Mouse (Mus musculus): ENCODE measurements around the gene Dus2. TPM values are rescaled to one million over a fixed set of nuclear protein-coding genes. Genes with fewer than 3 reads are reported as not detected.

Dus2 gene
- total RNA-seq (2014; rRNA removed): 16.3 and 18.8 TPM in 2 replicates
- 21.3 and 22.2 TPM in 2 replicates for polyA plus RNA-seq (2015; fragmentation: Nextera tagmentation; extraction: Ambion mirVana)

DNA sequence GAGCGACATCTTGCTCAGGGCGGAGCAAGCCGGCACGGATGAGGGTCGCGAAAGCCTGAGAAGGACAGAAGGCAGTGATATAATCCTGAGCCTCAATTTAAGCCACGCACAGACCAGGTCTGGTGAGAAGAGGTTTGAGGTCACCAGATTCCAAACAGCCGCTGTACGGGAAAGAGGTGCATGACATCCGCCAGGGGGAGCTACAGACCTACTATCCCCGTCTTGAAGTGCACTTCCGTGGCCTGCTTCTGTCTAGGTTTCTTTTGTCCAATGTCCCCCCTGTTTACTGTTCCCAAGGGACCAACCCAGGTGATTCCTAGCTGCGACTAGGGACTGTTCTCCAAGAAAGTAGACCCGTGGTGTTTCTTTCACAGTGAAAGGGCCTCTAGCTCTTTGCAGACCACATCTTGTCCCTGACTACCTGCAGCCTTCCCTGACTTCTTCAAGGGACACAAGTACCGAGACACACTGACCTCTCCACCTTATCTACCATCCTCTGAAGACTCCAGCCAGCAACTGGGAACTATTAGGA, at the start of gene Dus2:
Gene Dus2, plus strand, starts transcription at position 482 of the 532 bp plus-strand sequence.
- H3K27me3 ChIP-seq (ENCODE audit: insufficient read depth, low read length): no peaks in the 10 kb centered on the region
- no peaks in the 10 kb centered on the region for H3K4me1 ChIP-seq (ENCODE audit: insufficient read depth, low read length)
- no peak within 1 kb of the TSS for H3K4me3 ChIP-seq (ENCODE audit: low read depth, low read length)
- 11% methylated on average over 15 of the region's 15 CpGs for WGBS
- H3K4me2 ChIP-seq (ENCODE audit: low read depth, low read length, poor library complexity, severe bottlenecking): no peak within 1 kb of the TSS
- no peak within 1 kb of the TSS for H3K9ac ChIP-seq (replicated peaks; ENCODE audit: low read length, poor library complexity, severe bottlenecking)
- peak; percentile 80 for DNase-seq (ENCODE audit: low spot score)
- H3K9me3 ChIP-seq (ENCODE audit: low read length): no peaks in the 10 kb centered on the region
- ATAC-seq (ENCODE audit: low FRiP score): no peak
- TF ChIP-seq CTCF (IDR thresholded peaks at IDR 0.05): peak; percentile 77
- no peaks in the 10 kb centered on the region for H3K36me3 ChIP-seq (ENCODE audit: insufficient read depth, low read length)
- no peak within 1 kb of the TSS for H3K27ac ChIP-seq (ENCODE audit: low read depth, low read length)

DNA sequence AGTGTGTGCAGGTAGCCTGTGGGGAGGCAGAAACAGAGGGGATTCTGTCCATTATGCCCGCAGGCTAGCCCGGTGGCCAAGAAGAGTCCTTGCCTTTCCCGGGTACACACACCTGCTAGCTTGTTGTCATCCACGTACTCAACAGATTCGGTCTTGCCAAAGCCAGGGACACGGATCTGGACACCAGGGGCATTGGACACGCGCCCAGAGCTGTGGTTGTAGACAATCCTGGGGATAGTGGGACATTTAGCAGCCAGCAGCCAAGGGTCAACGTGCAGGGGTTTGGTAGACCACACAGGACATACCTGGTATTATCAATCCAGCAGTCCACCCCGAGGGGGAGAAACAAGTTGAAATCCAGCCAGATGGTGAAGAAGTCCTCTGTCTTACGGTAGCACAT, 49.1 kb upstream of the Dus2 start:
- Histone ChIP-seq H3K27ac (ENCODE audit: low read depth, low read length) (no peak overlapping the region), H3K9ac (replicated peaks; ENCODE audit: low read length, poor library complexity, severe bottlenecking) (no peak overlapping the region), H3K27me3 (ENCODE audit: insufficient read depth, low read length) (no peaks in the 10 kb centered on the region), H3K36me3 (ENCODE audit: insufficient read depth, low read length) (no peaks in the 10 kb centered on the region), H3K4me3 (ENCODE audit: low read depth, low read length) (no peak overlapping the region), H3K4me1 (ENCODE audit: insufficient read depth, low read length) (peaks cover 3% of the 10 kb centered on the region; the same call in 1 of the 2 replicates), H3K4me2 (ENCODE audit: low read depth, low read length, poor library complexity, severe bottlenecking) (no peak overlapping the region), H3K9me3 (ENCODE audit: low read length) (no peaks in the 10 kb centered on the region)
- TF ChIP-seq CTCF (IDR thresholded peaks at IDR 0.05): no peak
- no peak for ATAC-seq (ENCODE audit: low FRiP score)
- 90% methylated on average over 11 of the region's 11 CpGs for WGBS
- no peak for DNase-seq (ENCODE audit: low spot score)

DNA sequence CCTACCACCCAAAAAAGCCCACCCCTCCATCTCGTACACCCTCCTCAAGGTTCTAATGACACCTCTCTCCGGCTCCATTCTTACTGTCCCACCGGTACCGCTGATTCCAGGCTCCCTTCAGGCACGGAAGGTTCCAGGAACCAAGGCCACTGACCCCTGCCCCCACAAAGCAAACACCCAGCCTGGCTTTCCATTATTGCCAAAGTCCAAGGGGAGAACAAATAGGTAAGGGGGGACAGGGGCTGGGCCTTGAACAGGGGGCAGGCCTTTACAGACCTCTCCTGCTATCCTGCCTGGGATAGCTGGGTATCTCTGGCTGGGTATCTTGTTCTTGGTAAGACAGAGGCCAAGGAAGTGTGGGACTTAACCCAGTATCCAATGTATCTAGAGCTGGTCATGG, 48.6 kb upstream of the Dus2 start:
- no peaks in the 10 kb centered on the region for H3K27me3 ChIP-seq (ENCODE audit: insufficient read depth, low read length)
- WGBS: 95% methylated on average over 5 of the region's 5 CpGs
- ATAC-seq (ENCODE audit: low FRiP score) (no peak), DNase-seq (ENCODE audit: low spot score) (no peak)
- no peak for TF ChIP-seq CTCF (IDR thresholded peaks at IDR 0.05)
- H3K36me3 ChIP-seq (ENCODE audit: insufficient read depth, low read length): no peaks in the 10 kb centered on the region
- H3K27ac ChIP-seq (ENCODE audit: low read depth, low read length): peak overlapping the region; percentile 12; the same call in 1 of the 2 replicates
- no peak overlapping the region for H3K4me2 ChIP-seq (ENCODE audit: low read depth, low read length, poor library complexity, severe bottlenecking)
- no peaks in the 10 kb centered on the region for H3K9me3 ChIP-seq (ENCODE audit: low read length)
- no peak overlapping the region for H3K4me3 ChIP-seq (ENCODE audit: low read depth, low read length)
- no peak overlapping the region for H3K9ac ChIP-seq (replicated peaks; ENCODE audit: low read length, poor library complexity, severe bottlenecking)
- H3K4me1 ChIP-seq (ENCODE audit: insufficient read depth, low read length): peaks cover 3% of the 10 kb centered on the region; the same call in 1 of the 2 replicates

- ATAC-seq (ENCODE audit: low FRiP score): peak; percentile 76
- Histone ChIP-seq H3K9ac (replicated peaks; ENCODE audit: low read length, poor library complexity, severe bottlenecking) (no peak within 1 kb of the TSS), H3K4me2 (ENCODE audit: low read depth, low read length, poor library complexity, severe bottlenecking) (no peak within 1 kb of the TSS), H3K4me1 (ENCODE audit: insufficient read depth, low read length) (peaks cover 2% of the 10 kb centered on the region; the same call in 1 of the 2 replicates), H3K36me3 (ENCODE audit: insufficient read depth, low read length) (no peaks in the 10 kb centered on the region), H3K27me3 (ENCODE audit: insufficient read depth, low read length) (no peaks in the 10 kb centered on the region), H3K4me3 (ENCODE audit: low read depth, low read length) (no peak within 1 kb of the TSS), H3K9me3 (ENCODE audit: low read length) (no peaks in the 10 kb centered on the region), H3K27ac (ENCODE audit: low read depth, low read length) (peak within 1 kb of the TSS; percentile 12; the same call in 1 of the 2 replicates)
- 65% methylated on average over 8 of the region's 8 CpGs for WGBS
- TF ChIP-seq CTCF (IDR thresholded peaks at IDR 0.05): no peak
- DNase-seq (ENCODE audit: low spot score): peak; percentile 71
These were observed 47.8 kb upstream of the Dus2 start, which contains the start of gene Lcat for GRCm38 (mm10) chr8:105943321-105943739. Gene Lcat, minus strand, starts transcription at chr8:105943382.

DNA sequence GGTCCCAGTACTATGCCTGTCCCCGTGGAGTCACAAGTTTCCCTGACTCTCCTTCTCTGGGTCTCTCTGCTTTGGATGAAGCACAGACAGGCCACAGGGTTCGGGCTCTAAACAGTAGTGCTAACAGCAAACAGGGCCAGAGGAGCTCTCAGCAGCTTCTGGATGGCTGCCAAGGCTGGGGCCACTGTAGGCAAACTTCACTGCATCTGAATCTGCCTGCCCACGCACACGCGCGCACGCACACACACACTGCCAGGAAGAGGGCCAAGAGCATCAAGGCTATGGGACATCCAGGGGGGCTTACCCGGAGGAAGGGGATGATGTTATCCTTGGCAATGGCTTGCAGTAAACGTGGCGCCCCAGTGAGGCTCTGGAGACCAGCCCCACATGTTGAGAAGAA, 41.8 kb upstream of the Dus2 start:
- no peak for ATAC-seq (ENCODE audit: low FRiP score)
- 76% methylated on average over 10 of the region's 10 CpGs for WGBS
- 0 out of 2 replicates have a peak overlapping the region, but pooled peaks have one; percentile 18 for H3K27ac ChIP-seq (ENCODE audit: low read depth, low read length)

GRCm38 (mm10) chr8:105951057-105951659, 40.0 kb upstream of the Dus2 start:
- Histone ChIP-seq H3K4me2 (ENCODE audit: low read depth, low read length, poor library complexity, severe bottlenecking) (no peak overlapping the region), H3K27me3 (ENCODE audit: insufficient read depth, low read length) (no peaks in the 10 kb centered on the region), H3K4me1 (ENCODE audit: insufficient read depth, low read length) (no peaks in the 10 kb centered on the region), H3K36me3 (ENCODE audit: insufficient read depth, low read length) (no peaks in the 10 kb centered on the region), H3K9ac (replicated peaks; ENCODE audit: low read length, poor library complexity, severe bottlenecking) (no peak overlapping the region), H3K27ac (ENCODE audit: low read depth, low read length) (peak overlapping the region; percentile 43; the same call in 1 of the 2 replicates), H3K9me3 (ENCODE audit: low read length) (no peaks in the 10 kb centered on the region), H3K4me3 (ENCODE audit: low read depth, low read length) (no peak overlapping the region)
- DNase-seq (ENCODE audit: low spot score) (peak; percentile 81), ATAC-seq (ENCODE audit: low FRiP score) (peak; percentile 83)
- WGBS: 62% methylated on average over 7 of the region's 7 CpGs
- TF ChIP-seq CTCF (IDR thresholded peaks at IDR 0.05): no peak

More for the DNA sequence above, 41.8 kb upstream of the Dus2 start:
- H3K36me3 ChIP-seq (ENCODE audit: insufficient read depth, low read length): no peaks in the 10 kb centered on the region
- H3K9ac ChIP-seq (replicated peaks; ENCODE audit: low read length, poor library complexity, severe bottlenecking): no peak overlapping the region
- DNase-seq (ENCODE audit: low spot score): peak; percentile 81
- H3K4me2 ChIP-seq (ENCODE audit: low read depth, low read length, poor library complexity, severe bottlenecking): no peak overlapping the region
- no peaks in the 10 kb centered on the region for H3K9me3 ChIP-seq (ENCODE audit: low read length)
- no peaks in the 10 kb centered on the region for H3K27me3 ChIP-seq (ENCODE audit: insufficient read depth, low read length)
- TF ChIP-seq CTCF (IDR thresholded peaks at IDR 0.05): no peak
- H3K4me3 ChIP-seq (ENCODE audit: low read depth, low read length): no peak overlapping the region
- no peaks in the 10 kb centered on the region for H3K4me1 ChIP-seq (ENCODE audit: insufficient read depth, low read length)

Data from midbrain, postnatal 0 days (tissue).